Mouse (Mus musculus) liver, embryonic 12.5 days (tissue): ENCODE data around the gene Tcf25. TPM values are rescaled to one million over a fixed set of nuclear protein-coding genes. Genes with fewer than 3 reads are reported as not detected.

Source experiments
- ATAC-seq: fragments of 200-750 bp; cut with Nextera tagmentation; 2 replicates; pipeline ENCODE4 v1.8.0; 2017; ENCODE audit warnings: moderate number of reproducible peaks, mild to moderate bottlenecking, moderate library complexity
- H3K27ac ChIP-seq: fragments of 300-500 bp; sonication (generic); 2 replicates; pipeline ENCODE4 v1.5.1; 2016; ENCODE audit warnings: mild to moderate bottlenecking
- H3K27me3 ChIP-seq: fragments of 300-500 bp; sonication (generic); replicated peaks from 2 replicates; pipeline ENCODE4 v1.6.1; 2016; ENCODE audit warnings: mild to moderate bottlenecking, moderate library complexity
- H3K36me3 ChIP-seq: fragments of 300-500 bp; sonication (generic); 2 replicates; pipeline ENCODE4 v1.6.1; 2016; ENCODE audit warnings: mild to moderate bottlenecking, moderate library complexity
- H3K4me1 ChIP-seq: fragments of 300-500 bp; sonication (generic); 2 replicates; pipeline ENCODE4 v1.6.1; 2016
- H3K4me2 ChIP-seq: fragments of 300-500 bp; sonication (generic); 2 replicates; pipeline ENCODE4 v1.6.1; 2016; ENCODE audit warnings: mild to moderate bottlenecking, moderate library complexity
- H3K4me3 ChIP-seq: fragments of 300-500 bp; sonication (generic); 2 replicates; pipeline ENCODE4 v1.5.1; 2016; ENCODE audit warnings: mild to moderate bottlenecking, moderate library complexity
- H3K9ac ChIP-seq: fragments of 300-500 bp; sonication (generic); 2 replicates; pipeline ENCODE4 v1.6.1; 2016; ENCODE audit warnings: mild to moderate bottlenecking, moderate library complexity
- H3K9me3 ChIP-seq: fragments of 300-500 bp; sonication (generic); replicated peaks from 2 replicates; pipeline ENCODE4 v1.6.1; 2016; ENCODE audit warnings: mild to moderate bottlenecking, moderate library complexity
- WGBS: fragments of 180-500 bp; shearing (Covaris S2); methylation state at CpG from one replicate; pipeline ENCODE4 v1.1.7; 2016; ENCODE audit not compliant: insufficient replicate concordance; 5-methylcytosine and 5-hydroxymethylcytosine counted together
- polyA plus RNA-seq: library from polyadenylated mRNA; unstranded; fragments of >200 nt; fragmentation: Nextera tagmentation; extraction: Ambion mirVana; gene quantifications from 2 replicates; pipeline ENCODE4 v1.2.1, GENCODE M21; 2016

Gene Tcf25
- polyA plus RNA-seq, 1 experiment from 2014 or later: 94.3 TPM

DNA sequence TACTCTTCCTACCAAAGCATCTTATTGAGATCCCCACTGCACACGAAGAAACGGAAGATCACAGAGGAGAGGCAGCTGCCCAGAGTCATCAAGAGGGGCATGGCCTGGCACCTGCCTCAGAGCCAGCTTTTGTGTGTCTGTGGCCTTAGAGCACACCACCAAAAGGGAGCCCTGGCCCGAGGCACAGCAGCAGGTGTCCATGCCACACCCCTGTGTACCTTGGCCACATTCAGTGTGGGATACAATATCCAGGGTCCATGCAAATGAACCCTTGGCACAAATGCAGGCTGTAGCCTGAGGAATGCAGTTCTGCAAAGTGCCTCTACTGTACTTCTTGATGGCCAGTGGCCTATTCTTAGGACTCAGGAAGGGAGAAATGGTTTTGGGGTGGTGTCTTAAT, 36.1 kb upstream of the Tcf25 start:
- WGBS: 56% methylated on average over 3 of the region's 3 CpGs
- no peak overlapping the region for H3K9ac ChIP-seq
- ATAC-seq: no peak
- no peak overlapping the region for H3K4me3 ChIP-seq
- peaks cover 46% of the 10 kb centered on the region for H3K4me1 ChIP-seq
- H3K4me2 ChIP-seq: no peak overlapping the region
- peaks cover 21% of the 10 kb centered on the region for H3K27me3 ChIP-seq
- H3K27ac ChIP-seq: no peak overlapping the region
- H3K36me3 ChIP-seq: no peaks in the 10 kb centered on the region
- H3K9me3 ChIP-seq: no peaks in the 10 kb centered on the region

DNA sequence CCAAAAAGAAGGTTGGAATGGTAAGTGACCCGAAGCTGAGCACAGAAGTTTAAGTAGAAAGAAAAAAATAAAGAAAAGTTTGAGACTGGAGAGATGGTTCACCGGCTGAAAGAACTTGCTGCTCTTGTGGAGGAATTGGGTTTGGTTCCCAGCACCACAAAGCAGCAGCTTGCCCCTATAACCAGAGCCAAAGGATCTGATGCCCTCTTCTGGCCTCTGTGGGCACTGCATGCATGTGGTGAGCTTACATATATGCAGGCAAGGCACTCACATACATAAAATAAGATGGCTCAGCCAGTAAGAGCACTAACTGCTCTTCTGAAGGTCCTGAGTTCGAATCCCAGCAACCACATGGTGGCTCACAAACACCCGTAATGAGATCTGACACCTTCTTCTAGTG, 33.5 kb upstream of the Tcf25 start:
- Histone ChIP-seq H3K36me3 (no peaks in the 10 kb centered on the region), H3K9ac (no peak overlapping the region)
- WGBS: 87% methylated on average over 4 of the region's 4 CpGs

DNA sequence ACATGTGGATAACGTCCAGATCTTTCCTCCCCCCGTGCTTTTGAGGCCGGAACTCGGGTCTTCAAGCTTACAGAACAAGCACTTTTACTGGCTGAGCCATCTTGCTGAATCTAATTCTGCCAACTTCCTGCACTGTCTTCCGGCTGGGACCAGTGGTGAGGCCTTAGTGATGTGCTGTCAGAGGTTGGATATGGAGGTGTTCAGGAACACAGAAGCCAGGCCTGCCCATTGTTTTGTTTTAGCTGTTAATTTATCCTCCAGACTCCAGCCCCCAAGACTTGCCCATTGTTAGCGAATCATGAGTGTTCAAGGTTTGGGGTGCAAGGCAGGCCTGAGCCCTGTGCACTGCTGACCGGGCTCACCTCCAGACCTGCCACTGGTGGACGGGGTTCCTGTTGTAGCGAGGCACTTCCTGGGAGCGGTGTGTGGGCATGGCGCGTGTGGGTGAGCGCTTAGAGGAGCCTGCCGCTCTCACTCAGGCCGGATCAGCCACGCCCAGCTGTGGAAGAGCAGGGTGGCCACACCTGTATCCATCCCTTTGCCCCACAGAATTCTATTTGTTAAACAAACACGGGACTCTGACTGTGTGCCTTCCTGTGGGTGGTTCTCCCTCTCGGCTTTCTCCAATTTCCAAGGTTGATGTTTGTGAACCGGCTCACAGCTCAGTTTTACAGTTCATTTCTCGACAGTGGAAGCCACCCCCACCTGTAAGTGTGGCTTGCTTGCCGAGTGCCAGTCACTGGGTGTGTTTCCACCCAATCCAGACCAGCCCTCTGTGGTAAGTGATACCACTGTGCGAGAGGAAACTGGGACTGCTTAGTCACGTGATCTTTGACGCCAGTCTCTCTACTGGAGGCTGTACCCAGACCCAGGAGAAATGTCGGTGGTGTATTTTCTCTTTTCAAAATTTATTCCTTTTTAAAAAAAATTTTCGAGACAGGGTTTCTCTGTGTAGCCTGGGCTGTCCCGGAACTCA, 32.2 kb upstream of the Tcf25 start:
- no peak overlapping the region for H3K4me3 ChIP-seq
- H3K27me3 ChIP-seq: no peaks in the 10 kb centered on the region
- peak; percentile 54; the same call in 1 of the 2 replicates for ATAC-seq
- peak overlapping the region; percentile 29; the same call in 1 of the 2 replicates for H3K27ac ChIP-seq
- no peak overlapping the region for H3K9ac ChIP-seq
- 60% methylated on average over 27 of the region's 27 CpGs for WGBS
- no peaks in the 10 kb centered on the region for H3K36me3 ChIP-seq
- H3K9me3 ChIP-seq: no peaks in the 10 kb centered on the region
- H3K4me1 ChIP-seq: peaks cover 41% of the 10 kb centered on the region
- H3K4me2 ChIP-seq: 0 out of 2 replicates have a peak overlapping the region, but pooled peaks have one; percentile 7

More for the DNA sequence above, 33.5 kb upstream of the Tcf25 start:
- Histone ChIP-seq H3K4me1 (peaks cover 37% of the 10 kb centered on the region), H3K9me3 (no peaks in the 10 kb centered on the region), H3K4me2 (no peak overlapping the region), H3K4me3 (no peak overlapping the region), H3K27me3 (no peaks in the 10 kb centered on the region), H3K27ac (no peak overlapping the region)
- no peak for ATAC-seq

DNA sequence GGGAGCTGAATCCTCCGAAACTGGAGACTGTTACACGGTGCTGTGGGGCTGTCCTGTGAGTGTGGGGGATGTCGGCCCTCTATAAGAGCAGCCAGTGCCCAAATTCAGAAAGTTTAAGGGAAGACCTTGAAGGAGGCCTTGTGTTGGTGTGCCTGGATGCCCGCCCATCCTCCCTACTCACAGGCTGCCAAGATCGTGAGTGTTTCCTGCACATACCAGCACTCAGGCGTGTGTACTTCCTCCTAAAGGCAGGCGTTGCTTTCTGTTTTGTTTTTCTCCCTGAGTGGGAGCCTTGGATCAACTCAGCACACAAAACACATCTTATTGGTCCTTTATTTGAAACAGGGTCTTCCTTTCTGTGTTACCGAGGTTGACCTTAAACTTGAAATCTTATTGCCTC, 31.3 kb upstream of the Tcf25 start:
- 55% methylated on average over 8 of the region's 8 CpGs for whole genome bisulfite sequencing
- no peak overlapping the region for H3K9ac ChIP-seq
- no peak for ATAC-seq
- peaks cover 44% of the 10 kb centered on the region for H3K4me1 ChIP-seq
- no peak overlapping the region for H3K4me2 ChIP-seq
- H3K27ac ChIP-seq: no peak overlapping the region
- no peaks in the 10 kb centered on the region for H3K9me3 ChIP-seq
- H3K27me3 ChIP-seq: no peaks in the 10 kb centered on the region
- H3K36me3 ChIP-seq: no peaks in the 10 kb centered on the region
- H3K4me3 ChIP-seq: no peak overlapping the region

DNA sequence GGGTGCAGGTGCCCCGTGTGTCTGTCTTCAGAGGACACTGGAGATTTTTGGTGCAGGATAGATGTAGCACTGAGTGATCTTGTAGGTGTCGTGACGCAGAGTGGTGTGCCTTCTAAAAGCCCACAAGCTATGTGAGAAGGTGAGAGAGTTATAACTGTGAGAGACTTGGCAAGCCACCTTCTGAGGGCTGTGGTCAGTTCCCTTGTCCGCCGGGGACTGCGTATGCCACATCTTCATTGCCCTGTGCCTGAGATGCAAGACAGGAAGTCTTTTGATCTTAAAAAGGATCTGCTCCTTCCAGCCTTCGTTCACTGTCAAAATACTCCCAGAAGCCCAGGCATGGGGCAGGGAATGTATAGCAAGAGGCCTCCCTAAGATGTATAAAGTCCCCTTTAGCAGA, 30.6 kb upstream of the Tcf25 start:
- Histone ChIP-seq H3K36me3 (no peaks in the 10 kb centered on the region), H3K4me3 (no peak overlapping the region), H3K9ac (no peak overlapping the region), H3K27ac (no peak overlapping the region), H3K4me2 (no peak overlapping the region), H3K4me1 (peaks cover 51% of the 10 kb centered on the region), H3K27me3 (no peaks in the 10 kb centered on the region), H3K9me3 (no peaks in the 10 kb centered on the region)
- no peak for ATAC-seq
- WGBS: 60% methylated on average over 7 of the region's 7 CpGs

DNA sequence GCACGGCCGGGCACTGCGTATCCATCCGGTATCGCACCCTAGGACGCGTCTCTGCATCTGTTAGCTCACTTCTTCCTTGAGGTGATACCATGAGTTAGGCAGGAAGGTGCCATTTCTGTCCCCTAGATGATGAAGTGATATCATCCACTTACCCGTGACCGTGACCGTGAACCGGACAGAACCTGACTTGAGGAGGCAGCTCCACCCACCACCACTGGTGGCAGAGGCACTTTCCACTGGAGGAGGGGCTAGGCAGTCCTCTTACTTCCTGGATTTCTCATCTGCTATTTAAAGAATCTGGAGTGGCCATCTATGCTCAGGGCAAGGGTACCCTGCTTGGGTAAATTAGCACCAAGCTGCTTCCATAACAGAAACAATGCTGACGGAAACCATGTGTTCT, 30.1 kb upstream of the Tcf25 start:
- 80% methylated on average over 12 of the region's 12 CpGs for WGBS
- no peak overlapping the region for H3K9ac ChIP-seq
- no peaks in the 10 kb centered on the region for H3K9me3 ChIP-seq
- ATAC-seq: no peak
- no peaks in the 10 kb centered on the region for H3K27me3 ChIP-seq
- no peak overlapping the region for H3K4me2 ChIP-seq
- H3K4me1 ChIP-seq: peaks cover 56% of the 10 kb centered on the region
- no peaks in the 10 kb centered on the region for H3K36me3 ChIP-seq
- no peak overlapping the region for H3K4me3 ChIP-seq
- H3K27ac ChIP-seq: no peak overlapping the region

DNA sequence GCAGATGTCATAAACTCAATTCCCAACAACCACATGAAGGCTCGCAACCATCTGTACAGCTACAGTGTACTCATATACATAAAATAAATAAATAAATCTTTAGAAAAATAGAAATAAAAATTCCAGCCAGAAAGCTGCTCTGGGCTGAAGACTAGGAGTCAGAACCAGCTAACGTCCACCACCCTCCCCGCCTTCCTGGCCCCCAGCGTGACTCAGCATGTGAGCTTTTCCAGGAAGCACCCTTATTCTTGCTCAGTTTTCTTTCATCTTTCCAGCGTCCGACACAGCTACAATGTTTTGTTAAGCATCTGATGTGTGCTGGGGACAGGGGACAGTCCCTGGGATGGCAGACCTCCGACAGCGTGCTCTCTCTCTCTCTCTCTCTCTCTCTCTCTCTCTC, 28.4 kb upstream of the Tcf25 start:
- WGBS: 67% methylated on average over 8 of the region's 8 CpGs
- H3K9ac ChIP-seq: no peak overlapping the region
- H3K27me3 ChIP-seq: no peaks in the 10 kb centered on the region
- H3K9me3 ChIP-seq: no peaks in the 10 kb centered on the region
- no peak overlapping the region for H3K27ac ChIP-seq
- no peak for ATAC-seq
- H3K4me2 ChIP-seq: no peak overlapping the region
- no peak overlapping the region for H3K4me3 ChIP-seq
- peaks cover 64% of the 10 kb centered on the region for H3K4me1 ChIP-seq
- no peaks in the 10 kb centered on the region for H3K36me3 ChIP-seq

DNA sequence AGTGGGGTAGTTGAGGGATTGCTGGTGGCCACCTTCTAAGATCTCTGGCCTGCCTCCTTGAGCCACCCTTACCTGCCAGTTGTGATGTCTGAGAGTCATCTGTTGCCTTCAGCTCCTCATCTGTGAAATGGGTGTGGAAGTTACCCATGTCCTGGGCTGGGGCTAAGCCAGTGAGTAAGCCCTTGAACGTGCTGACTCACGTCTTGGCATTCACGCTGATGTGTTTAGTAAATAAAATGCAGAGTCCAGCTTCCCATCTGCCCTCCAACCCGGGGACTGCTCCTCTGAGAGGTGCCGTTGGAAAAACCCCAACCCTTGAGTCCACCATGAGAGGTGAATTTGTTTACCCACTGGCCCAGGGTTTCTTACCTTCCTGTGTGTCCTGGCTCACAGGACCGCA, 27.7 kb upstream of the Tcf25 start:
- Histone ChIP-seq H3K27me3 (no peaks in the 10 kb centered on the region), H3K9me3 (no peaks in the 10 kb centered on the region), H3K4me3 (no peak overlapping the region), H3K36me3 (no peaks in the 10 kb centered on the region), H3K9ac (no peak overlapping the region), H3K4me1 (peaks cover 63% of the 10 kb centered on the region), H3K27ac (no peak overlapping the region), H3K4me2 (no peak overlapping the region)
- WGBS: 70% methylated on average over 6 of the region's 6 CpGs
- no peak for ATAC-seq

DNA sequence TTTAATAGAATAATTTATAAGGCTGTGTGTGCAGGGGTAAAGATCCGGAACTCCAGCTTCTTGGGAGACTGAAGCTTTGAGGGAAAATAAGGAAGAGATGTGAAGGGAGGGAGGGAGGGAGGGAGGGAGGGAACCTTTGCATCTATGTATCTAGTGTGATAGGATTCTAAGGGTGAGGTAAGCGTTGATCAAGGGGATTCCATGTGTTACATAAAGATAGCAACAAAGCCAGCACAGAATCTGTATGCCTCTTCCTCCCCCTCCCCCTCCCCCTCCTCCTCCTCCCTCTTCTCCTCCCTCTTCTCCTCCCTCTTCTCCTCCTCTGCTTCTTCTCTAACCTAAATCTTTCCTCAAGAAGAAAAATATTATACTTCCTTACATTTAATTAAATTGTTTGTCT, 26.3 kb upstream of the Tcf25 start:
- no peaks in the 10 kb centered on the region for H3K9me3 ChIP-seq
- WGBS: 32% methylated on average over 2 of the region's 2 CpGs
- no peaks in the 10 kb centered on the region for H3K36me3 ChIP-seq
- ATAC-seq: no peak
- peaks cover 50% of the 10 kb centered on the region for H3K4me1 ChIP-seq
- H3K27me3 ChIP-seq: no peaks in the 10 kb centered on the region; the same call in 1 of the 2 replicates
- H3K4me2 ChIP-seq: no peak overlapping the region
- H3K4me3 ChIP-seq: no peak overlapping the region
- H3K27ac ChIP-seq: no peak overlapping the region
- no peak overlapping the region for H3K9ac ChIP-seq

DNA sequence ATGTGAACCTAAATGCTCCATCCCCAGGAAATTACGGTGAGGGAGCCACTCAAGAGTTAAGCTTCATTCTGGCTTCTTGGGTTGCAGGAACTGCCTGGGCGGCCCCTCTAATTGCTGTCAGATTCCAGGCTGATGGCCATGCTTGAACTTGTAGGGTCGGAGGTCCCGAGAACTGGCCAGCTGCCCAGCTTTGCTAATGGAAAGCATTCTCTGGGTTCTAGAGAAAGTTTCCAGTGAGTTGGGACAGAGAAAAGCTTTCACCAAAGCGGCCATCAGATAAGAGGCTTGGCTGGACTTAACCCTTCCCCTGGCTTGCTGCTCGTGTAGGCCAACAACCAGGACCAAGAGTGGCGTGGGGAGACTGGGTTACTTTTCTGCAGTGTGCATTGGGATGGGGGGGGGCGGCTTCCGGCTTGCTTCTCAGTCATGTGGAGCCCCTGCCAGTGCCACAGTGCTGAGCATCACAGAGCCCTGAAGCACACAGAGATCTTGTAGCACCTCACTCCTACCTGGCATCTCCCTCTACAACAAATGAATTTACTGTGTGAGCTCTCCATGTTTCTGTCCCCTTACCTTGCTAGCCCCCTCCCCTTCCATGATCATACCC, 25.2 kb upstream of the Tcf25 start:
- Histone ChIP-seq H3K36me3 (no peaks in the 10 kb centered on the region), H3K4me1 (peaks cover 43% of the 10 kb centered on the region), H3K27me3 (peaks cover 4% of the 10 kb centered on the region), H3K27ac (no peak overlapping the region), H3K9ac (no peak overlapping the region), H3K4me2 (no peak overlapping the region), H3K9me3 (no peaks in the 10 kb centered on the region), H3K4me3 (no peak overlapping the region)
- ATAC-seq: peak; percentile 27; the same call in 1 of the 2 replicates
- WGBS: 54% methylated on average over 9 of the region's 9 CpGs

DNA sequence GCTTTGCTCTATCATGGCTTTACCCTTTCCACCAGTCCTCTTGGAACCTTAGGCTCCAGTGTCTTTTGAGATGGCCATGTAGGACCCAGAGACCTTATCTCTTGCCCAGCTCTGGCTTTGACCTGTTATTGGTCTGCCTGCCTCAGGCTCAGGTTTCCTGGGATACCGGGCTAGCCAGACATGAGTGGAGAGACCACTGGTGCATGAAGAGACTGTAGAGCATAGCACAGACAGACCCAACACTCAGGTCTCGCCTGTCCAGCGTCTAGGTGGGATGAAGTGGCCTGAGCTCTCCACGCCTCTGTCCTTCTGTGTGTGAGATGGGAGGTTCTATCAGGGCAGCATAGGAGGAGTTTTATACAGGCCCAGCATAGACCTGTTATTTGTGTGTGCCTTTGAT, 24.5 kb upstream of the Tcf25 start:
- H3K4me2 ChIP-seq: no peak overlapping the region
- peak; percentile 6; the same call in 1 of the 2 replicates for ATAC-seq
- no peak overlapping the region for H3K27ac ChIP-seq
- 74% methylated on average over 4 of the region's 4 CpGs for WGBS
- H3K27me3 ChIP-seq: peaks cover 11% of the 10 kb centered on the region
- no peaks in the 10 kb centered on the region for H3K9me3 ChIP-seq
- H3K4me1 ChIP-seq: peaks cover 36% of the 10 kb centered on the region
- H3K4me3 ChIP-seq: no peak overlapping the region
- H3K9ac ChIP-seq: no peak overlapping the region
- H3K36me3 ChIP-seq: no peaks in the 10 kb centered on the region

DNA sequence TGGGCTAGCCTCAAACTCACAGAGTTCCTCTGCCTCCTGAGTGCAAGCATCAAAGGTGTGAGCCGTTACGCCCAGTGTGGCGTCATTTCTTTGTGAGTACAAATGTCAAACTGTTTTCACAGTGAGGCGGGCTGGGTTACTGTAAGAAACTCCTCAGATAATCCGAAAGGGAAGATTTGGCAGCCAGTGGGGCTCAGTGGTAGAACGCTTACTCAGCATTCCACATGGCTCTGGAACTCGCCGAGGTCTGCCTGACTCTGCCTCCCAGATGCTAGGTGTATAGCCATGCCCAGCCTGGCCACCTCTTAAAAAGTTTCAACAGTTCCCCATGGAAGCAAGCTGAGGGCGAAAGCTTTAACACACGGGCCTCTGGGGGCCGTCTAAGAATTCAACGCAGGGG, 21.4 kb upstream of the Tcf25 start:
- no peak overlapping the region for H3K27ac ChIP-seq
- H3K9me3 ChIP-seq: no peaks in the 10 kb centered on the region
- WGBS: 71% methylated on average over 12 of the region's 12 CpGs

More for the DNA sequence above, 21.4 kb upstream of the Tcf25 start:
- Histone ChIP-seq H3K36me3 (no peaks in the 10 kb centered on the region; the same call in 1 of the 2 replicates), H3K27me3 (peaks cover 25% of the 10 kb centered on the region), H3K4me3 (no peak overlapping the region), H3K4me1 (peaks cover 21% of the 10 kb centered on the region), H3K4me2 (no peak overlapping the region), H3K9ac (no peak overlapping the region)
- ATAC-seq: no peak
